Mouse (Mus musculus) kidney, postnatal 0 days (tissue): ENCODE results near the gene Ryr1. TPM values are rescaled to one million over a fixed set of nuclear protein-coding genes. Genes with fewer than 3 reads are reported as not detected.

Experiments used
- ATAC-seq: fragments of 200-750 bp; cut with Nextera tagmentation; replicated peaks from 2 replicates; pipeline ENCODE4 v1.8.0; 2017; ENCODE audit warnings: low read depth, moderate number of reproducible peaks, moderate TSS enrichment, moderate library complexity; ENCODE audit not compliant: low FRiP score
- DNase-seq: peaks from one replicate; pipeline ENCODE4 v3.0.0-alpha.2; 2016; ENCODE audit warnings: low spot score
- H3K27ac ChIP-seq: fragments of 300-500 bp; sonication (generic); 2 replicates; pipeline ENCODE4 v1.5.1; 2014; ENCODE audit warnings: mild to moderate bottlenecking
- H3K27me3 ChIP-seq: fragments of 300-500 bp; sonication (generic); 2 replicates; pipeline ENCODE4 v1.6.1; 2014; ENCODE audit warnings: low read length, mixed read lengths; ENCODE audit not compliant: insufficient read depth
- H3K36me3 ChIP-seq: fragments of 300-500 bp; sonication (generic); 2 replicates; pipeline ENCODE4 v1.6.1; 2014; ENCODE audit warnings: low read length, mixed read lengths; ENCODE audit not compliant: insufficient read depth
- H3K4me1 ChIP-seq: fragments of 300-500 bp; sonication (generic); replicated peaks from 2 replicates; pipeline ENCODE4 v1.6.1; 2014; ENCODE audit warnings: antibody characterized with exemption, low read length, mixed read lengths; ENCODE audit not compliant: insufficient read depth
- H3K4me2 ChIP-seq: fragments of 300-500 bp; sonication (generic); 2 replicates; pipeline ENCODE4 v1.6.1; 2014; ENCODE audit warnings: mild to moderate bottlenecking, low read length, moderate library complexity, mixed read lengths
- H3K4me3 ChIP-seq: fragments of 300-500 bp; sonication (generic); replicated peaks from 2 replicates; pipeline ENCODE4 v1.5.1; 2014; ENCODE audit warnings: low read depth, low read length
- H3K9ac ChIP-seq: fragments of 300-500 bp; sonication (generic); 2 replicates; pipeline ENCODE4 v1.6.1; 2014; ENCODE audit warnings: low read depth, low read length
- H3K9me3 ChIP-seq: fragments of 300-500 bp; sonication (generic); replicated peaks from 2 replicates; pipeline ENCODE4 v1.6.1; 2016; ENCODE audit warnings: low read length, inconsistent platforms, mixed read lengths
- CTCF ChIP-seq: IDR thresholded peaks from 2 replicates; pipeline ENCODE4 v1.5.1; 2016; ENCODE audit warnings: antibody characterized with exemption, low read depth, mild to moderate bottlenecking, moderate library complexity
- WGBS: fragments of 180-500 bp; shearing (Covaris S2); extraction: QIAGEN DNeasy Blood & Tissue Kit; methylation state at CpG from one replicate; pipeline ENCODE4 v1.1.7; 2014; 5-methylcytosine and 5-hydroxymethylcytosine counted together
- polyA plus RNA-seq: library from polyadenylated mRNA; unstranded; fragments of >200 nt; fragmentation: Nextera tagmentation; extraction: Ambion mirVana; gene quantifications from 2 replicates; pipeline ENCODE4 v1.2.1, GENCODE M21; 2015

Ryr1 gene
- polyA plus RNA-seq, 1 experiment from 2014 or later, result 0.17 TPM

GRCm38 (mm10) chr7:29031641-29032040 is 93.3 kb downstream of the Ryr1 start:
- H3K27me3 ChIP-seq, result no peaks in the 10 kb centered on the region
- no peak overlapping the region for H3K9ac ChIP-seq
- no peaks in the 10 kb centered on the region for H3K36me3 ChIP-seq
- no peaks in the 10 kb centered on the region for H3K4me1 ChIP-seq
- no peak for TF ChIP-seq CTCF
- no peak overlapping the region for H3K4me2 ChIP-seq
- H3K9me3 ChIP-seq, result no peaks in the 10 kb centered on the region
- ATAC-seq, result no peak
- no peak for DNase-seq
- H3K4me3 ChIP-seq, result no peak overlapping the region
- no peak overlapping the region for H3K27ac ChIP-seq
- 71% methylated on average over 10 of the region's 10 CpGs for WGBS

GRCm38 (mm10) chr7:29029690-29030656 is 95.0 kb downstream of the Ryr1 start:
- no peak for TF ChIP-seq CTCF
- 85% methylated on average over 14 of the region's 14 CpGs for WGBS
- Histone ChIP-seq H3K36me3 (no peaks in the 10 kb centered on the region), H3K27ac (no peak overlapping the region), H3K9me3 (no peaks in the 10 kb centered on the region), H3K4me2 (no peak overlapping the region), H3K4me3 (no peak overlapping the region), H3K4me1 (no peaks in the 10 kb centered on the region), H3K27me3 (no peaks in the 10 kb centered on the region), H3K9ac (no peak overlapping the region)
- no peak for ATAC-seq
- no peak for DNase-seq

GRCm38 (mm10) chr7:29028761-29029160 is 96.2 kb downstream of the Ryr1 start:
- H3K4me2 ChIP-seq, result no peak overlapping the region
- H3K27me3 ChIP-seq, result no peaks in the 10 kb centered on the region
- DNase-seq (no peak), ATAC-seq (no peak)
- WGBS, result 86% methylated on average over 6 of the region's 6 CpGs
- no peaks in the 10 kb centered on the region for H3K36me3 ChIP-seq
- H3K9ac ChIP-seq, result no peak overlapping the region
- H3K4me3 ChIP-seq, result no peak overlapping the region
- TF ChIP-seq CTCF, result no peak
- no peaks in the 10 kb centered on the region for H3K9me3 ChIP-seq
- H3K27ac ChIP-seq, result no peak overlapping the region
- H3K4me1 ChIP-seq, result no peaks in the 10 kb centered on the region

GRCm38 (mm10) chr7:29026811-29027210 is 98.2 kb downstream of the Ryr1 start:
- Histone ChIP-seq H3K4me1 (no peaks in the 10 kb centered on the region), H3K4me3 (no peak overlapping the region), H3K4me2 (no peak overlapping the region), H3K9ac (no peak overlapping the region), H3K36me3 (no peaks in the 10 kb centered on the region), H3K9me3 (no peaks in the 10 kb centered on the region), H3K27ac (no peak overlapping the region), H3K27me3 (no peaks in the 10 kb centered on the region)
- 85% methylated on average over 4 of the region's 4 CpGs for WGBS
- peak; percentile 7; the same call in 1 of the 2 replicates for TF ChIP-seq CTCF
- ATAC-seq (no peak), DNase-seq (no peak)

GRCm38 (mm10) chr7:29026195-29026594 is 98.8 kb downstream of the Ryr1 start:
- 88% methylated on average over 5 of the region's 5 CpGs for WGBS
- no peak for TF ChIP-seq CTCF
- H3K36me3 ChIP-seq, result no peaks in the 10 kb centered on the region
- no peaks in the 10 kb centered on the region for H3K27me3 ChIP-seq
- H3K4me3 ChIP-seq, result no peak overlapping the region
- no peak for ATAC-seq
- DNase-seq, result no peak
- H3K27ac ChIP-seq, result no peak overlapping the region
- no peak overlapping the region for H3K9ac ChIP-seq
- H3K4me2 ChIP-seq, result no peak overlapping the region
- no peaks in the 10 kb centered on the region for H3K9me3 ChIP-seq
- H3K4me1 ChIP-seq, result no peaks in the 10 kb centered on the region

GRCm38 (mm10) chr7:29025566-29025965 is 99.4 kb downstream of the Ryr1 start:
- TF ChIP-seq CTCF, result no peak
- Histone ChIP-seq H3K4me3 (no peak overlapping the region), H3K36me3 (no peaks in the 10 kb centered on the region), H3K4me1 (no peaks in the 10 kb centered on the region), H3K4me2 (no peak overlapping the region), H3K9ac (no peak overlapping the region), H3K27me3 (0 out of 2 replicates have a peak, but pooled peaks cover 4% of the 10 kb centered on the region), H3K9me3 (no peaks in the 10 kb centered on the region), H3K27ac (no peak overlapping the region)
- WGBS, result 74% methylated on average over 7 of the region's 7 CpGs
- DNase-seq (no peak), ATAC-seq (no peak)
